Mouse (Mus musculus) neural tube, embryonic 12.5 days (tissue): ENCODE data around the gene Gm45521. TPM values are rescaled to one million over a fixed set of nuclear protein-coding genes. Genes with fewer than 3 reads are reported as not detected.

Experiments used
- ATAC-seq: fragments of 200-750 bp; cut with Nextera tagmentation; 2 replicates; pipeline ENCODE4 v1.8.0; 2017; ENCODE audit warnings: low read depth, mild to moderate bottlenecking, moderate TSS enrichment, moderate library complexity; ENCODE audit not compliant: low FRiP score
- H3K27ac ChIP-seq: fragments of 300-500 bp; sonication (generic); 2 replicates; pipeline ENCODE4 v1.5.1; 2016
- H3K27me3 ChIP-seq: fragments of 300-500 bp; sonication (generic); replicated peaks from 2 replicates; pipeline ENCODE4 v1.6.1; 2016; ENCODE audit warnings: mild to moderate bottlenecking
- H3K36me3 ChIP-seq: fragments of 300-500 bp; sonication (generic); 2 replicates; pipeline ENCODE4 v1.6.1; 2016; ENCODE audit warnings: mild to moderate bottlenecking
- H3K4me1 ChIP-seq: fragments of 300-500 bp; sonication (generic); 2 replicates; pipeline ENCODE4 v1.6.1; 2016
- H3K4me2 ChIP-seq: fragments of 300-500 bp; sonication (generic); replicated peaks from 2 replicates; pipeline ENCODE4 v1.6.1; 2016; ENCODE audit warnings: mild to moderate bottlenecking
- H3K4me3 ChIP-seq: fragments of 300-500 bp; sonication (generic); 2 replicates; pipeline ENCODE4 v1.5.1; 2016
- H3K9ac ChIP-seq: fragments of 300-500 bp; sonication (generic); 2 replicates; pipeline ENCODE4 v1.6.1; 2016; ENCODE audit warnings: mild to moderate bottlenecking
- H3K9me3 ChIP-seq: fragments of 300-500 bp; sonication (generic); 2 replicates; pipeline ENCODE4 v1.6.1; 2016; ENCODE audit warnings: mild to moderate bottlenecking
- WGBS: fragments of 180-500 bp; shearing (Covaris S2); methylation state at CpG from one replicate; pipeline ENCODE4 v1.1.7; 2016; 5-methylcytosine and 5-hydroxymethylcytosine counted together
- polyA plus RNA-seq: library from polyadenylated mRNA; unstranded; fragments of >200 nt; fragmentation: Nextera tagmentation; extraction: Ambion mirVana; gene quantifications from 2 replicates; pipeline ENCODE4 v1.2.1, GENCODE M21; 2016

Gene Gm45521
- polyA plus RNA-seq, 1 experiment from 2014 or later = not detected

- Histone ChIP-seq H3K9me3 (no peaks in the 10 kb centered on the region), H3K4me3 (no peak overlapping the region), H3K4me1 (0 out of 2 replicates have a peak, but pooled peaks cover 4% of the 10 kb centered on the region), H3K9ac (no peak overlapping the region), H3K27me3 (no peaks in the 10 kb centered on the region), H3K36me3 (peaks cover 68% of the 10 kb centered on the region), H3K27ac (no peak overlapping the region), H3K4me2 (peak overlapping the region; percentile 35; the same call in 1 of the 2 replicates)
- peak; percentile 48; the same call in 1 of the 2 replicates for ATAC-seq
- 21% methylated on average over 17 of the region's 17 CpGs for WGBS
Observed at GRCm38 (mm10) chr14:7937052-7937630, 19.9 kb upstream of the Gm45521 start.

DNA sequence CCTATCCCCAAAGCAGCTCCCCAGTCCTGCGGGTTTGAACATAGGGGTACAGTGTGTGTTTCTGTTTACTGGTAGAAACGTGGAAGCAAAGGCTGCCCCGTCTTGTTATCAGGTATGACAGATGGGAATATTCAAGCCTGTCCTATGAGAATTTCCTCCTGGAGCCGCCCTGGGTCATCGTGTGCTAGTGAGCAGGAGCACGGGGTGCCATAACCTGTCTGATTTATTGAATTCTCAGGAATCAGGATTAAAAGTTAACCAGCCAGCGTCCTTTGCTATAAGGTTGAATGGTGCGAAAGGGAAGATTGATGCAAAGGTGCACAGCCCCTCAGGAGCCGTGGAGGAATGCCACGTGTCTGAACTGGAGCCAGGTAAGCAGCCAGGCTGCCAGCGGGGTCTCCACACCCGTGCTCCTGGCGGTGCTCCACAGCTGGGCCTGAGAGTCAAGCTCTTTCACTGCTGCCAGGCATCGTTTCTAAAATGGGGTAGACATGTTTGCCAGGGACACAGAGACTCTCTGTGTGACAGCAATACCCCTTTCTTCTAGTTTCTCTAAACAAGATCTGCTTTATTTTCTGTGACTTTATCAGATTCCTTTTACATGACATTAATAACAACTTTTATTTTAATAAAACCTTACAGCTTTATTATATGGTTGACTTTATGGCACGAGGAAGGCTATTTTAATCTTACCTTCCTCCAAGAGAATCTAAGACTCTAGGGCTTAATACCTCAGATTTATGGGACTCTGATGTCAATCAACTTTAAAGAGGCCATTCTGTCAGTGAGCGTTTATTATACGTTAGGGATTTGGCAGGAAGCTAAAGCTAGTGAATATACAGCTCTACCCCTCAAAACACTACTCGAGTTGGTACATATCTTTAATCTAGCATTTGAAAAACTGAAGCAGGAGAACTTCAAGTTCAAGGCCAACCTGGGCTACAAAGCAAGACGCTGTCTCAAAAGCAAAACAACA is 18.0 kb upstream of the Gm45521 start:
- no peak for ATAC-seq
- Histone ChIP-seq H3K4me3 (no peak overlapping the region), H3K4me2 (no peak overlapping the region), H3K9me3 (no peaks in the 10 kb centered on the region), H3K4me1 (0 out of 2 replicates have a peak, but pooled peaks cover 4% of the 10 kb centered on the region), H3K36me3 (peaks cover 63% of the 10 kb centered on the region), H3K27ac (no peak overlapping the region), H3K9ac (no peak overlapping the region), H3K27me3 (no peaks in the 10 kb centered on the region)
- 87% methylated on average over 19 of the region's 19 CpGs for WGBS

- 0 out of 2 replicates have a peak, but pooled peaks cover 4% of the 10 kb centered on the region for H3K4me1 ChIP-seq
- H3K9me3 ChIP-seq = no peaks in the 10 kb centered on the region
- no peaks in the 10 kb centered on the region for H3K27me3 ChIP-seq
- H3K27ac ChIP-seq = no peak overlapping the region
- H3K36me3 ChIP-seq = peaks cover 52% of the 10 kb centered on the region
- H3K4me3 ChIP-seq = no peak overlapping the region
- no peak overlapping the region for H3K4me2 ChIP-seq
- H3K9ac ChIP-seq = no peak overlapping the region
- WGBS = 83% methylated on average over 5 of the region's 5 CpGs
- ATAC-seq = no peak
Observed at GRCm38 (mm10) chr14:7941413-7941812, 15.7 kb upstream of the Gm45521 start.

DNA sequence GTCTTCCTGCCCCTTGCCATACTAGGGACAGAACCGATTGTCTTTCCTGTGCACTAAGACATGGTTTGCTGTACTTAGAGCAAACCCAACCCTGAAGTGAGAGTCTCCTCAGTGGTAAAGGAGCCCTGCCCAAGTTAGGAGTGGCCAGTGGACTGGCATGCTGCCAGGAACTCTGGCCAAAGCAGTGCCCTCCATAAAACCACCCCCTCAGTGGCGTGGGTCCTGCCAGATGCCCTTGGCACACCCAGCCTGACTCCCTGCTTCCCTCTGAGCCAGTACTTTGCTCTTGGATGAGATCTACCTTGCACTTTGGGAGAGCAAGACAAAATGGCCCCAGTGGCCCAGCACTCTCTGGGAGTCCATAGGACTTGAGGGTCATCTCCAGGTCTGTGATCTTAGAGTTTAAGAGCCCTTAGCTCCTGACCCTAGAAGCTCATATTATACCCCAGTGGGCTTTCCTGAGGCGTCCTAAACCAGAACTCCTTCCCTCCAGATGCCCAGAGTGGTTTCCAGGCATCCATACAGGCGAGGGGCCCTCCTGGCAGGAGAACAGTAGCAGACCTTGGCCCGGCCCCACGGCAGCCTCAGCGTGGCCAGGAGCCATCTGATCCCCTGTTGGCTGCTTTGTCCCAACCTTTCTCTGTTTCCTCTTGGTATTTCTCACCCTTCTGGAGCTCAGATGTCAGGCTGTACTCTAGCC is 13.8 kb upstream of the Gm45521 start:
- ATAC-seq = no peak
- WGBS = 92% methylated on average over 7 of the region's 7 CpGs

DNA sequence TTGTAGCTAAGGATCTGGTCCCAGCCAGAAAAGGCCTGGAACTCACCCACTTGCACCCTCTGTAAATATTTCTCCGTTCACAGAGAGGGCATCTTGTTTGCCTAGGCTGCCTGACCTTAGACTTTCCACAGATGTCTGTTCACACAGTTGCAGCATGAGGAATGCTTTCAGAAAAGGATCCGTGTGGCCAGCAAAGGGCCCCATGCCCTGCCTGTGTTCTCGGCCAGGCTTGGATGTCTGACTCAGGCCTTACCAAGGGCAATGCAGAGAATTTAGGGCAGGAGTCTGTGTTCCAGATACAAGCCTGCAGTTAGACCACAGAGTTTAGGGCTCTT is 13.3 kb upstream of the Gm45521 start:
- Histone ChIP-seq H3K9me3 (no peaks in the 10 kb centered on the region), H3K4me1 (no peaks in the 10 kb centered on the region), H3K4me3 (no peak overlapping the region), H3K4me2 (no peak overlapping the region), H3K36me3 (peaks cover 55% of the 10 kb centered on the region), H3K9ac (no peak overlapping the region), H3K27ac (no peak overlapping the region), H3K27me3 (no peaks in the 10 kb centered on the region)
- ATAC-seq = no peak
- WGBS = 87% methylated on average over 3 of the region's 3 CpGs

More for the DNA sequence above, 13.8 kb upstream of the Gm45521 start:
- no peak overlapping the region for H3K4me2 ChIP-seq
- no peaks in the 10 kb centered on the region for H3K4me1 ChIP-seq
- H3K9me3 ChIP-seq = no peaks in the 10 kb centered on the region
- H3K9ac ChIP-seq = no peak overlapping the region
- no peaks in the 10 kb centered on the region for H3K27me3 ChIP-seq
- peaks cover 53% of the 10 kb centered on the region for H3K36me3 ChIP-seq
- no peak overlapping the region for H3K4me3 ChIP-seq
- no peak overlapping the region for H3K27ac ChIP-seq

GRCm38 (mm10) chr14:7944349-7945039 is 12.6 kb upstream of the Gm45521 start:
- WGBS = 59% methylated on average over 8 of the region's 8 CpGs
- ATAC-seq = peak; percentile 62; the same call in 1 of the 2 replicates
- Histone ChIP-seq H3K9me3 (no peaks in the 10 kb centered on the region), H3K4me3 (no peak overlapping the region), H3K27ac (no peak overlapping the region), H3K27me3 (no peaks in the 10 kb centered on the region), H3K36me3 (peaks cover 57% of the 10 kb centered on the region), H3K4me1 (no peaks in the 10 kb centered on the region), H3K4me2 (no peak overlapping the region), H3K9ac (no peak overlapping the region)

- H3K4me3 ChIP-seq = no peak overlapping the region
- H3K27me3 ChIP-seq = no peaks in the 10 kb centered on the region
- H3K4me1 ChIP-seq = no peaks in the 10 kb centered on the region
- ATAC-seq = 0 out of 2 replicates have a peak, but pooled peaks have one; percentile 2
- H3K27ac ChIP-seq = no peak overlapping the region
- no peaks in the 10 kb centered on the region for H3K9me3 ChIP-seq
- WGBS = 75% methylated on average over 5 of the region's 5 CpGs
- H3K36me3 ChIP-seq = peaks cover 57% of the 10 kb centered on the region
- H3K9ac ChIP-seq = no peak overlapping the region
- no peak overlapping the region for H3K4me2 ChIP-seq
Observed at GRCm38 (mm10) chr14:7945261-7945660, 11.8 kb upstream of the Gm45521 start.

DNA sequence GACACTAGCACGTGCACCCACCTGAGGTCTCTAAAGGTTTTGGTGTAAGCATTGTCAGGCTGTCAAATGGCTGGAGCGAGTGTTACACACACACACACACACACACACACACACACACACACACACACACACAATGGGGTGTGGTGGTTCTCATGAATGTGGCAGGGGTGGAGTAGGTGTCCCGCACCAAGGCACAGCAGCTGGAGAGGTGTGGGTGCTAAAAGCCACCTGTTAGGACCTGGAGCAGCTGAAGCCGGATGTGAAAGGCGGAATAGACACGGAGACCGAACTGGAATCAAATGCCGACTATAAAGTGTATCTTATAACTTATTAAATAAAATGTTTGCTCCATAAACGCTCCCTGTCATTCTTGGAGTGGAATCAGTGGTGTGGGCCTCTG is 5.9 kb upstream of the Gm45521 start:
- Histone ChIP-seq H3K9me3 (no peaks in the 10 kb centered on the region), H3K9ac (no peak overlapping the region), H3K4me3 (no peak overlapping the region), H3K27me3 (no peaks in the 10 kb centered on the region), H3K27ac (no peak overlapping the region), H3K36me3 (peaks cover 36% of the 10 kb centered on the region), H3K4me1 (peaks cover 7% of the 10 kb centered on the region; the same call in 1 of the 2 replicates), H3K4me2 (no peak overlapping the region)
- ATAC-seq = no peak
- WGBS = 95% methylated on average over 9 of the region's 9 CpGs

GRCm38 (mm10) chr14:7952610-7953254 is 4.4 kb upstream of the Gm45521 start:
- Histone ChIP-seq H3K4me1 (peaks cover 7% of the 10 kb centered on the region; the same call in 1 of the 2 replicates), H3K9me3 (no peaks in the 10 kb centered on the region), H3K27me3 (no peaks in the 10 kb centered on the region), H3K4me3 (no peak overlapping the region), H3K36me3 (peaks cover 36% of the 10 kb centered on the region), H3K9ac (no peak overlapping the region), H3K27ac (no peak overlapping the region), H3K4me2 (no peak overlapping the region)
- WGBS = 33% methylated on average over 12 of the region's 12 CpGs
- no peak for ATAC-seq

DNA sequence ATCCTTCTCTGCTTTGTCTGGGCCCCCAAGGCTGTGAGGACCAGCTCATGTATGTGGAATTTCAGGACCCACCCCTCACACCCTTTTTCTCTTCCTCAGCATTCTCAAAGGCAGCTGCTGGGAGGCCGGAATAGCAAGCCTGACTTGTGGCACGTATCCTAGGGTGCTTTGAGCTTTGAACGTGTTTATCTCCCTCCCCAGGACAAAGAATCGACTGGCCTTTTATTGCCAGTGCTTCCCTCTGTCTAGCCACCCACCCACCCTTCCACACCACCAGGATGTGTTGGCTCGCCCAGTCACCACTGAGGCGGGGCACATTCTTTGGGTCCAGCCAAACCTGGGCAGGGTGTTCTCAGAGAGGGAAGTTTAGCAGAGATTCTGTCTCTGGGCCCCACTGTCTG is 3.0 kb upstream of the Gm45521 start:
- ATAC-seq = no peak
- Histone ChIP-seq H3K4me3 (no peak overlapping the region), H3K9ac (no peak overlapping the region), H3K4me2 (no peak overlapping the region), H3K27me3 (no peaks in the 10 kb centered on the region), H3K27ac (no peak overlapping the region), H3K36me3 (peaks cover 23% of the 10 kb centered on the region), H3K9me3 (no peaks in the 10 kb centered on the region), H3K4me1 (peaks cover 7% of the 10 kb centered on the region; the same call in 1 of the 2 replicates)
- 21% methylated on average over 6 of the region's 6 CpGs for WGBS

DNA sequence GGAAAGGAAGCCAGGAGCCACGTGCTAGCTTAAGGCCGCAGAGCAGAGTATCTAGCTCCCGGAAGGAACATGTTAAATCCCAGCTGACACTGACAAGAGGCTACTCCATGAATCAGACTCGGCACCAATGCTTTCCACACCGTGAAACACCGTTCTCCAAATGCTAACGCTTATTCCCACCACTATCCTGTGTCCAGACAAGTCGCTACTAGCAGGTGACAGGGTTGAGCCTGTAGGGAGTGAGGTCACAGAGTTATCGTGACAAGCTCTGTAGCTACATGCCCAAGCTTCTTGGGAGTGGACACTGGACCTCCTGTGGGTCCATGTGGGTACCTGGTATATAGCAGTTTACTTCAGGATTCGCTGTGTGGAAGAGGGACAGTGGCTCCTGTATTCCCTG is 661 bp upstream of the Gm45521 start:
- WGBS = 84% methylated on average over 10 of the region's 10 CpGs
- Histone ChIP-seq H3K9me3 (no peaks in the 10 kb centered on the region), H3K27ac (no peak overlapping the region), H3K9ac (no peak overlapping the region), H3K4me1 (peaks cover 7% of the 10 kb centered on the region; the same call in 1 of the 2 replicates), H3K36me3 (peaks cover 3% of the 10 kb centered on the region; the same call in 1 of the 2 replicates), H3K27me3 (no peaks in the 10 kb centered on the region), H3K4me3 (no peak overlapping the region), H3K4me2 (no peak overlapping the region)
- no peak for ATAC-seq
